Mouse (Mus musculus) hematopoietic multipotent progenitor cell, adult 10-12 weeks (in vitro differentiated cells): ENCODE measurements around the gene Olfr106-ps. TPM values are rescaled to one million over a fixed set of nuclear protein-coding genes. Genes with fewer than 3 reads are reported as not detected.

Experiments used
- polyA plus RNA-seq: library from polyadenylated mRNA; stranded (reverse); fragments of >175 nt; gene quantifications from 2 replicates; pipeline ENCODE4 v1.2.3, GENCODE M21; 2012; ENCODE audit warnings: low replicate concordance

Gene Olfr106-ps
- polyA plus RNA-seq, result not detected in 2 replicates

GRCm38 (mm10) chr17:37390093-37390492 lies at the start of gene Olfr106-ps:
Gene Olfr106-ps (plus strand): TSS chr17:37390393.

GRCm38 (mm10) chr17:37359282-37359681 lies 30.9 kb upstream of the Olfr106-ps start, which contains the start of gene Olfr104-ps:
Gene Olfr104-ps (plus strand): TSS chr17:37359582.

GRCm38 (mm10) chr17:37378733-37379132 lies 11.5 kb upstream of the Olfr106-ps start, which contains the start of gene Olfr105-ps:
Gene Olfr105-ps (plus strand): TSS chr17:37379033.

GRCm38 (mm10) chr17:37398926-37399325 lies 8.7 kb downstream of the Olfr106-ps start, which contains the start of gene Olfr107:
Gene Olfr107 (plus strand): TSS chr17:37399226.

GRCm38 (mm10) chr17:37445180-37445579 lies 55.0 kb downstream of the Olfr106-ps start, which contains the start of gene Olfr108:
Gene Olfr108 (plus strand): TSS chr17:37445480.

Other genes starting within 250 kb of the Olfr106-ps start
- not detected in 2 replicates for gene Olfr93, start 228.9 kb upstream of the Olfr106-ps start, polyA plus RNA-seq
- 0.36 and 0.56 TPM in 2 replicates for gene Ubd, start 196.5 kb upstream of the Olfr106-ps start, polyA plus RNA-seq
- gene Olfr94, start 189.4 kb upstream of the Olfr106-ps start, polyA plus RNA-seq, result not detected in 2 replicates
- not detected in 2 replicates for gene Olfr95, start 177.3 kb upstream of the Olfr106-ps start, polyA plus RNA-seq
- not detected in 2 replicates for gene Olfr96, start 170.2 kb upstream of the Olfr106-ps start, polyA plus RNA-seq
- gene Olfr97, start 153.1 kb upstream of the Olfr106-ps start, polyA plus RNA-seq, result not detected in 2 replicates
- not detected in 2 replicates for gene Olfr98, start 126.6 kb upstream of the Olfr106-ps start, polyA plus RNA-seq
- gene H2-M3, start 120.2 kb upstream of the Olfr106-ps start, polyA plus RNA-seq, result 2.8 and 9.9 TPM in 2 replicates
- gene Olfr99, start 106.9 kb upstream of the Olfr106-ps start, polyA plus RNA-seq, result not detected in 2 replicates
- not detected in 2 replicates for gene Olfr101, start 86.1 kb upstream of the Olfr106-ps start, polyA plus RNA-seq
- gene Olfr102, start 73.3 kb upstream of the Olfr106-ps start, polyA plus RNA-seq, result not detected in 2 replicates
- gene Olfr103, start 50.7 kb upstream of the Olfr106-ps start, polyA plus RNA-seq, result not detected in 2 replicates
- gene Olfr104-ps, start 30.8 kb upstream of the Olfr106-ps start, polyA plus RNA-seq, result not detected in 2 replicates
- not detected in 2 replicates for gene Olfr105-ps, start 11.4 kb upstream of the Olfr106-ps start, polyA plus RNA-seq
- gene Olfr107, start 8.8 kb downstream of the Olfr106-ps start, polyA plus RNA-seq, result not detected in 2 replicates
- gene Olfr108, start 55.1 kb downstream of the Olfr106-ps start, polyA plus RNA-seq, result not detected in 2 replicates
- gene Olfr109, start 68.5 kb downstream of the Olfr106-ps start, polyA plus RNA-seq, result not detected in 2 replicates
- 0.64 and 1.3 TPM in 2 replicates for gene H2-M2, start 93.2 kb downstream of the Olfr106-ps start, polyA plus RNA-seq
- not detected in 2 replicates for gene Olfr110, start 102.1 kb downstream of the Olfr106-ps start, polyA plus RNA-seq
- not detected in 2 replicates for gene Olfr111, start 117.6 kb downstream of the Olfr106-ps start, polyA plus RNA-seq
- gene Olfr112, start 179.1 kb downstream of the Olfr106-ps start, polyA plus RNA-seq, result not detected in 2 replicates
- gene Olfr113, start 187.3 kb downstream of the Olfr106-ps start, polyA plus RNA-seq, result not detected in 2 replicates
- gene Olfr114, start 202.3 kb downstream of the Olfr106-ps start, polyA plus RNA-seq, result not detected in 2 replicates
- not detected in 2 replicates for gene Olfr115, start 236.7 kb downstream of the Olfr106-ps start, polyA plus RNA-seq
- gene Olfr116, start 236.8 kb downstream of the Olfr106-ps start, polyA plus RNA-seq, result not detected in 2 replicates